Mouse (Mus musculus) bone marrow macrophage, adult 2 months (primary cell): ENCODE results near the gene Ptprd.

ENCODE experiments used
- CTCF ChIP-seq: IDR thresholded peaks from 2 replicates; pipeline ENCODE4 v1.5.1; 2012; ENCODE audit warnings: low read depth, mild to moderate bottlenecking, low read length, moderate library complexity
- POLR2A ChIP-seq: IDR thresholded peaks from 2 replicates; pipeline ENCODE4 v1.6.1; 2012; ENCODE audit warnings: mild to moderate bottlenecking, low read depth, low read length, borderline replicate concordance

DNA sequence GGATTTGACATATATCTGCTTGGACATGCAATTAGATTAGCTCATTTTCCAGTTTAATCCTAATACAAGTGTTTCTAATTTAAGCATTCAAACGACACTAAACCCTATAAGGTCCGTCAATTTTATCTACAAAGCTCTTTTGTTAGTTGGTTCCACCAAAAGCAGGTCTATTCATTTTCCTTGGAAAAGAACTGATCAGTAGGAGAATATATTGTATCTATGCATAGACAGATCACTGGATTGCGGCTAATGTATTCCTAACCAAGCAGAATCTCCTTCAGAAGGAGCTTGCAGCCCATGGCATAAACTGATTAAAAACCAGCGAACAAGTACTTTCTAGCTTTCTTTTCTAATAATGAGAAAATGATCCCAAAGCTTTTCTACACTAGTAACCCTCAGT, 933.8 kb downstream of the Ptprd start:
- TF ChIP-seq CTCF (no peak), POLR2A (no peak)
